Mouse (Mus musculus): ENCODE measurements at regions not wholly inside any gene's neighbourhood (a gene's known extent, or its start where the extent isn't known, plus 50 kb on each side); places are given as distances from the start of the nearest gene placed in this dataset.

GRCm38 (mm10) chr17:45341573-45341972 is 92.0 kb downstream of the Cdc5l start:
- ATAC-seq (replicated peaks in 1 of 2; ENCODE audit: insufficient read depth in 1 of 2, low FRiP score in 2 of 2, low TSS enrichment in 1 of 2, low read depth in 1 of 2, poor library complexity in 2 of 2, severe bottlenecking in 2 of 2), result no peak

- no peak for ATAC-seq (replicated peaks in 1 of 2; ENCODE audit: insufficient read depth in 1 of 2, low FRiP score in 2 of 2, low TSS enrichment in 1 of 2, low read depth in 1 of 2, poor library complexity in 2 of 2, severe bottlenecking in 2 of 2)
These were observed 92.7 kb downstream of the Cdc5l start for GRCm38 (mm10) chr17:45340851-45341250.

GRCm38 (mm10) chr17:45339226-45339625 is 94.3 kb downstream of the Cdc5l start:
- ATAC-seq (replicated peaks in 1 of 2; ENCODE audit: insufficient read depth in 1 of 2, low FRiP score in 2 of 2, low TSS enrichment in 1 of 2, low read depth in 1 of 2, poor library complexity in 2 of 2, severe bottlenecking in 2 of 2), result no peak

GRCm38 (mm10) chr17:45338086-45338485 is 95.5 kb downstream of the Cdc5l start:
- ATAC-seq (replicated peaks in 1 of 2; ENCODE audit: insufficient read depth in 1 of 2, low FRiP score in 2 of 2, low TSS enrichment in 1 of 2, low read depth in 1 of 2, poor library complexity in 2 of 2, severe bottlenecking in 2 of 2), result no peak

GRCm38 (mm10) chr17:45335586-45336151 is 97.9 kb downstream of the Cdc5l start:
- no peak for ATAC-seq (replicated peaks in 1 of 2; ENCODE audit: insufficient read depth in 1 of 2, low FRiP score in 2 of 2, low TSS enrichment in 1 of 2, low read depth in 1 of 2, poor library complexity in 2 of 2, severe bottlenecking in 2 of 2)

GRCm38 (mm10) chr17:45334732-45335381 is 98.7 kb downstream of the Cdc5l start:
- peak; percentile 78 to 94 for ATAC-seq (replicated peaks in 1 of 2; ENCODE audit: insufficient read depth in 1 of 2, low FRiP score in 2 of 2, low TSS enrichment in 1 of 2, low read depth in 1 of 2, poor library complexity in 2 of 2, severe bottlenecking in 2 of 2)

DNA sequence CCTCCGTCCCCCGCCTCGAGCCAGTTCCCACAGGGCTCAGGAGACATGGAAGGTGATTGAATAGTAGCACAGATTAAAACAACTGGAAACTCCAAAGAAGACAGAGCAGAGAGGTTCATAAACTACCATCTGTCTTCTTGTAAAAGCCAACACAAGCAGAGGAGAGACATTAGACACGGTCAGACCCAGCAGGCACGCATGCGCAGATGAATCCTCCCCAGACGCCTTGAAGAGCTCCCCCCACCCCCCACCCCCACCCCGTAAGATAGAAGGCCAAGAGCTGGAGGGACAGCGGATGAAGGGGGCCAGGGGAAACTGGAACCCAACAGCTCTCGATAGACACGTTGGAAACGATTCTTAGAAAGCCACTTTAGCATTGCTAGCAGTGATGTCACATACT is 101.2 kb downstream of the Cdc5l start:
- no peak for ATAC-seq (replicated peaks in 1 of 2; ENCODE audit: insufficient read depth in 1 of 2, low FRiP score in 2 of 2, low TSS enrichment in 1 of 2, low read depth in 1 of 2, poor library complexity in 2 of 2, severe bottlenecking in 2 of 2)

DNA sequence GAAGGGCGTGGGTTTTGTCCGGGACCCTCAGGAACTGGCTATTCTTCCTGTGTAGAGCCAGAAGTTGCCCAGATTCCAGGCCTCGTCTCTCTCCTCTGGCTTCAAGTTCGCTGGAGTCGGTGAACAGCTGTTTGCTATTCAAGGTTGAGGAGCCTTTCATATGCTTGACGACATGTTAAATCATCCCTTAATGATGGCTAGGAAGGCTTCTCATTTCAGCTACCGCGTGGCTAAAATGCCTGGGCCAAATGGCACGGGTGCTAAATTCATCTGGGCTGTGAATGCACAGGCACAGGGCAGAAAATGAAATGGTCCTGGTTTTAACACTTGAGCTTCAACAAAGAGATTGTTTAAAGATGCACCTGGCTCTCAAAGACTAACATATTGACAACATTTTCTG is 104.3 kb downstream of the Cdc5l start:
- no peak for ATAC-seq (replicated peaks in 1 of 2; ENCODE audit: insufficient read depth in 1 of 2, low FRiP score in 2 of 2, low TSS enrichment in 1 of 2, low read depth in 1 of 2, poor library complexity in 2 of 2, severe bottlenecking in 2 of 2)

GRCm38 (mm10) chr17:45326726-45327125 is 106.8 kb downstream of the Cdc5l start:
- no peak for ATAC-seq (replicated peaks in 1 of 2; ENCODE audit: insufficient read depth in 1 of 2, low FRiP score in 2 of 2, low TSS enrichment in 1 of 2, low read depth in 1 of 2, poor library complexity in 2 of 2, severe bottlenecking in 2 of 2)

DNA sequence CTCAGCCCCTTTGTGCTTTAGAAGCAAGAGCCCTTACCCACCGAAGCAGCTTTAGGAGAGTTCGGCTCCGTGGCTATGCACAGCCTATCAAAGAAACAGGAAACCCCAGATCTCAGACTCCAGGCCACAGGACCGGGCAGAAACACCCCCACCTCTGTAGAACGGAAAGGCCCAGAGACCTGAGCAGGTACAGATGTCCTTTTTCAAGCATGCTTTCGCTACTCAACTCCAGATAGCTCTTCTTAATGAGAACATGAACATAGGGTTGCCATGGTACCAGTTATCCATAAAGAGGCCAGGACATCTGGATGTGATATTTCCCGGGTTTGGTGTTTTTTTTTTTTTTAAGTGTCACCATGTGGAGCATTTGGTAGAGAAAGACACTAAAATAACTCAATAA is 107.4 kb downstream of the Cdc5l start:
- ATAC-seq (replicated peaks in 1 of 2; ENCODE audit: insufficient read depth in 1 of 2, low FRiP score in 2 of 2, low TSS enrichment in 1 of 2, low read depth in 1 of 2, poor library complexity in 2 of 2, severe bottlenecking in 2 of 2), result peak in 1 of 2 experiments; percentile 72; a peak in 1 of 4 replicates

DNA sequence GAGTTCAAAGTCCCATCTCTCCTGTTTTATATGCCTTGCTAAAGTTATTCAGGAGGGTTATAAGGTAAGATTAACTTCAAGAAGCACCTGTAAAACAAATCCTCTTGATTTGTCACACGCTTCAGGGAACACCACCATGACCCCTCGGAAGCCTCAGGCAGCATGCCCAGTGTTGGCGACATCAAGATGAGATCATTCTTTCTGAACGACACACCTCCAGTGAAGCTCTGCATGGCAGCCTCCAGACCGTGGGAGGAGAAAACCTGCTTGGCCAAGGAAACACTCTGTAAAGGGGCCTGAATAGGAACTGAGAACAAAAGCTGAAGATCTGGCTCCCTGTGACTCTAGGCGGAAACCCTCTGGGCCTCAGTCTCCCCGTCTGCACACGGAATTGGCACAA is 110.7 kb downstream of the Cdc5l start:
- no peak for ATAC-seq (replicated peaks in 1 of 2; ENCODE audit: insufficient read depth in 1 of 2, low FRiP score in 2 of 2, low TSS enrichment in 1 of 2, low read depth in 1 of 2, poor library complexity in 2 of 2, severe bottlenecking in 2 of 2)

DNA sequence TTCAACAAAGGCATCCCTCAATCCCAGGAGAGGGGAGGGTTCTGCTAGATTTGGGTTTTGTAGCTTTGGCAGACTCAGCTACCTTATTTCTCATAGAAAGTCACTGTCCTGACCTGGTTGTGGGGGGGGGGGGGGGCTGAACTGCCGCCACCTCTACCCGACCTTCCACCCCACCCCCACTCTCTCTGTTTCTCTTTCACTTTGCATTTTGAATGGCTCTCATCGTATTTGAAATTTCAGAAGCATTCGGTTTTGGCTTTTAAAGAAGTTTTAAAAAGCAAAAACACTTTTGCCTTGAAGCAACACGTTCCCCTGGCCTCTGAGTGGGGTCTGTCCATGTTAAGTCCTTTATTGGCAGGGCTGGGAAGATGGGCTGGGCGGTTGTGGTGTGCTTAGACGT is 113.5 kb downstream of the Cdc5l start:
- ATAC-seq (replicated peaks in 1 of 2; ENCODE audit: insufficient read depth in 1 of 2, low FRiP score in 2 of 2, low TSS enrichment in 1 of 2, low read depth in 1 of 2, poor library complexity in 2 of 2, severe bottlenecking in 2 of 2), result no peak

DNA sequence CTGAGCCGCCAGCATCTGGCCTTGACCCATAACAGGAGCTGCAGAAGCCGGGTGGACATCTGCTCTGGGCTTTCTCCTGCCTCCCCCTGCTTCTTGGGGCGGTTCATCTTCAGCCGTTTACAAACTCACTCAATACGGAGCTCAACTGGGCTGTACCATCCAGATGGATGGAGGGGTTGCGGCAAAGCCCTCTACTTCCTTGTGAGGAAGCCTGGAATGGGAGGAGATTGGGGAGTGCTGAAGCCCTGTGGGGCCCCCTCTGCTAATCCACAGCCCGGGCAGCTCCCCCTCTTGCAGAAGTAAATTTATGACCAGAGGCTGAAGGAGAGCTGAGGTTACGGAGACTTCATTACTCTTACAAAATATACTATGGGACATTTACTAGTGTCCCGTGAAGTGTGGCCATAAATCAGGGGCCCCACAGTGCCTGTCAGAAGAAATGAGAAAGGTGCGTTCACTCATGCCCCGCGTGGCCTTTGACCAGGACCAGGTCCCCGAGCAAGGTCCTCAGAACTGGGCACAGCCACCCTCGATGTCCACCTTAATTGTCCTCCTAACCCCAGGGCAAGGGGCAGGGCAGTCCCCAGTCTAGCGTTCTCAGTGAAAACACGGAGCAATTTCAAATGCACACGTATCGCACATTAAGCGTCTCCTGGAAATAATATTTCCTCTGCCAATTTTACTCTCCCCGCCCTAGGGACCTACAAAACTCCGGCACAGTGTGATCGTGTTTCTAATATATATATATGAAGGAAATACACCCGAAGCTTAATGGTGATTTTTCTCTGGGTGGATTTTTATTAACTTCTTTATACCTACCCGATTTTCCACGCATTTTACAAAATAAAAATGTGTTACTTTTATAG is 115.1 kb downstream of the Cdc5l start:
- peak in 1 of 2 experiments; percentile 26; a peak in 2 of 4 replicates for ATAC-seq (replicated peaks in 1 of 2; ENCODE audit: insufficient read depth in 1 of 2, low FRiP score in 2 of 2, low TSS enrichment in 1 of 2, low read depth in 1 of 2, poor library complexity in 2 of 2, severe bottlenecking in 2 of 2)

GRCm38 (mm10) chr17:45312510-45313266 is 120.8 kb downstream of the Cdc5l start:
- ATAC-seq (replicated peaks in 1 of 2; ENCODE audit: insufficient read depth in 1 of 2, low FRiP score in 2 of 2, low TSS enrichment in 1 of 2, low read depth in 1 of 2, poor library complexity in 2 of 2, severe bottlenecking in 2 of 2), result no peak

DNA sequence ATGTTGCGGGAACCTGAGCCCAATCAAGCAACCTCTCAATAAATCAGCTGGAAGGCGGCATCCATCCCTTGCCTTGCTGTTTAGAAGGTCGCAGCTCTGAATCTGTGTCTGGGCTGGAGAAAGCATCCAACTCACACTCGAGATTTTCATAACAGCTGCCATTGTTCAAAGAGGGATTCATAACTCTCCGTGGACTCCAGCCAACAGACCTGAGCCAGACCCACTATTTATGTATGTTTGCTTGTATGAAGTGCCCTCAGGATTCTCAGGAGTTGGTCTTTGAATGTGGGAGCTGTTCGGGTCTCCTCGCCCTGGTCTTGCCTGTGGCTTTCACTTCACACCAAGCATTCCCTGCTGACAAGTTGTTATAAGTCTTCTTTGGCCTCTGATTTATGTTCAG is 127.0 kb downstream of the Cdc5l start:
- no peak for ATAC-seq (replicated peaks in 1 of 2; ENCODE audit: insufficient read depth in 1 of 2, low FRiP score in 2 of 2, low TSS enrichment in 1 of 2, low read depth in 1 of 2, poor library complexity in 2 of 2, severe bottlenecking in 2 of 2)

- no peak for ATAC-seq (replicated peaks in 1 of 2; ENCODE audit: insufficient read depth in 1 of 2, low FRiP score in 2 of 2, low TSS enrichment in 1 of 2, low read depth in 1 of 2, poor library complexity in 2 of 2, severe bottlenecking in 2 of 2)
These were observed 130.4 kb downstream of the Cdc5l start for GRCm38 (mm10) chr17:45303183-45303582.

DNA sequence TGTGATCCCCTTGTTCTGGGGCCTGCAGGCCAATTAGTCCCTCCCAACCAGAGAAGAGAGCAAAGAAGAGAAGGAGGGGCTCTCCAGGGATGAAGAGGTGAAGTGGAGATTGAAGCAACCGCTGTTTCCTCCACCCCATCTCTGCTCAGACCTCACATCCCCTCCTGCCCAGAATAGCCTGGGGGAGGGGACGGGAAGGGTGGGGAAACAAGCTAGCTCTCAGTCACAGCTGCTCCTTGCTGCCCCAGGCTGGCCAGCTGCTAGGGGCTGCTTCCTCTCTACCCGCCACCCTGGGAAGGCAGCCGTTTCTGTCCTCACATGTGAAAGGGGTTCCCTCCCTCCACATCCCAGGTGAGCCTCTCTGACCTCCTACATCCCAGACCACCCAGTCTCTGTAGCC is 135.2 kb downstream of the Cdc5l start:
- ATAC-seq (replicated peaks in 1 of 2; ENCODE audit: insufficient read depth in 1 of 2, low FRiP score in 2 of 2, low TSS enrichment in 1 of 2, low read depth in 1 of 2, poor library complexity in 2 of 2, severe bottlenecking in 2 of 2), result peak; percentile 87 to 90

DNA sequence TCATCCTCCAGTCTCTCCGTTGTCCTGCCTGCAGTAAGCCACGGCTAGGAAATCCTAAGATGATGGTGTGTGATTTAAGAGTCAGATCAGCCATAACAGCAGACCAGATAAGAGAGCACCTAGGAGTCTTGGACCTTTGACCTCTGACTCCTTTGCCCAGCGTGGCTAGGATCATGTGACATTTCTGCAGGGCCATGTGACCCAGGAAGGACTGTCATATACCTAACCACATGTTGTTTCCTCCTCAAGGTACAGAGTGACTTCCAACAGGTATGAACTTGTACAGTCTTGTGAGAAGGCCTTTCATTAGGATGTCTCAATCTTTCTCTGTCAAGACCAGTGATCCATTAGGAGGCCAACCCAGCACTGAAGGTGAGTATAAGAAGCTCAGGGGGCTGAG is 135.7 kb downstream of the Cdc5l start:
- no peak for ATAC-seq (replicated peaks in 1 of 2; ENCODE audit: insufficient read depth in 1 of 2, low FRiP score in 2 of 2, low TSS enrichment in 1 of 2, low read depth in 1 of 2, poor library complexity in 2 of 2, severe bottlenecking in 2 of 2)
